Mouse (Mus musculus) ES-E14 (cell line): ENCODE results near the gene Ermap.

Experiments
- CHD2 ChIP-seq: IDR thresholded peaks from 2 replicates; pipeline ENCODE4 v1.6.1; 2014; ENCODE audit warnings: mild to moderate bottlenecking, low read depth, low read length, inconsistent platforms
- HCFC1 ChIP-seq: IDR thresholded peaks from 2 replicates; pipeline ENCODE4 v1.6.1; 2012; ENCODE audit warnings: low read length, inconsistent platforms, borderline replicate concordance; ENCODE audit not compliant: insufficient read depth
- ZC3H11A ChIP-seq: IDR thresholded peaks from 2 replicates; pipeline ENCODE4 v1.6.1; 2012; ENCODE audit warnings: low read depth, mild to moderate bottlenecking, inconsistent platforms, low read length, borderline replicate concordance
- ZNF384 ChIP-seq: IDR thresholded peaks from 2 replicates; pipeline ENCODE4 v1.6.1; 2012; ENCODE audit warnings: low read depth, low read length, inconsistent platforms

DNA sequence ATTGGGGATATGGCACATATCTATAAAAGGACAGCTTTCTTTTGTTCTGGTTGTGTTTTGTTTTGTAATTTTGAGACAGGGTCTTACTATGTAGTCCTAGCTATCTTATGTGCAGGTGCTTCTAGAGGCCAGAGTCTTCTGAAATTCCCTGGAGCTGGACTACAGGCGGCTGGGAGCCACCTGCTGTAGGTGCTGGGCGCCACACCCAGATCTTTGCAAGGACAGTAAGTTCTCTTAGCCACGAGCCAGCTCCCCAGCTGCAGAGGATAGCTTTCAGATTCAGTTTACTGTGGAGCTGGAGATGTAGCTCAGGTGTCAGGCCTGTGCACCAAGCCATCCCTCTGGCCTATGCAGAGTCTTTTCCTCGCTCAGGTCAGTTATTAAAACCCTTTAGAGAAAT, 22.7 kb downstream of the Ermap start:
- TF ChIP-seq CHD2 = no peak
- no peak for TF ChIP-seq ZNF384
- no peak for TF ChIP-seq ZC3H11A
- no peak for TF ChIP-seq HCFC1
